Mouse (Mus musculus) CH12.LX (cell line): Measurements from ENCODE around the gene Myzap.

ENCODE experiments used
- CTCF ChIP-seq, 2 experiments: IDR thresholded peaks in 1 of 2; conservative IDR thresholded peaks in 1 of 2; 2 replicates each; pipeline ENCODE4 v1.5.1; 2011 to 2012; ENCODE audit warnings: low read depth in 2 of 2, low read length in 2 of 2, improper control_type of control experiment in 1 of 2, inconsistent platforms in 1 of 2, mild to moderate bottlenecking in 1 of 2, moderate library complexity in 1 of 2
- EP300 ChIP-seq: IDR thresholded peaks from 2 replicates; pipeline ENCODE4 v1.6.1; 2011; ENCODE audit warnings: low read length, improper control_type of control experiment
- GABPA ChIP-seq: IDR thresholded peaks from 2 replicates; pipeline ENCODE4 v1.6.1; 2012; ENCODE audit warnings: low read depth, low read length, improper control_type of control experiment, inconsistent platforms; ENCODE audit not compliant: insufficient replicate concordance
- MAFK ChIP-seq: IDR thresholded peaks from 2 replicates; pipeline ENCODE4 v1.6.1; 2011; ENCODE audit warnings: low read length, improper control_type of control experiment; ENCODE audit not compliant: insufficient replicate concordance
- MEF2A ChIP-seq: IDR thresholded peaks from 2 replicates; pipeline ENCODE4 v1.6.1; 2014; ENCODE audit warnings: low read depth, mild to moderate bottlenecking, inconsistent platforms, low read length, improper control_type of control experiment, borderline replicate concordance
- MYC ChIP-seq: IDR thresholded peaks from 2 replicates; pipeline ENCODE4 v1.6.1; 2011; ENCODE audit warnings: low read depth, mild to moderate bottlenecking, improper control_type of control experiment, low read length
- PAX5 ChIP-seq: IDR thresholded peaks from 2 replicates; pipeline ENCODE4 v1.6.1; 2012; ENCODE audit warnings: low read length, inconsistent platforms, mixed read lengths
- POLR2A ChIP-seq: IDR thresholded peaks from 2 replicates; pipeline ENCODE4 v1.6.1; 2011; ENCODE audit warnings: low read depth, mild to moderate bottlenecking, improper control_type of control experiment, low read length
- RAD21 ChIP-seq: IDR thresholded peaks from 2 replicates; pipeline ENCODE4 v1.6.1; 2011; ENCODE audit warnings: low read depth, mild to moderate bottlenecking, low read length, improper control_type of control experiment, moderate library complexity
- RCOR1 ChIP-seq: conservative IDR thresholded peaks from 2 replicates; pipeline ENCODE4 v1.6.1; 2012; ENCODE audit warnings: low read depth, mild to moderate bottlenecking, inconsistent platforms, low read length, improper control_type of control experiment

GRCm38 (mm10) chr9:71571150-71571633, 21.0 kb downstream of the Myzap start:
- TF ChIP-seq EP300: no peak
- no peak for TF ChIP-seq CTCF (conservative IDR thresholded peaks at IDR 0.05 in 1 of 2, IDR thresholded peaks at IDR 0.05 in 1 of 2; ENCODE audit: low read depth in 2 of 2, low read length in 2 of 2)
- TF ChIP-seq PAX5: no peak
- no peak for TF ChIP-seq MEF2A
- no peak for TF ChIP-seq POLR2A
- no peak for TF ChIP-seq GABPA
- TF ChIP-seq MAFK: no peak
- TF ChIP-seq RCOR1: no peak
- TF ChIP-seq RAD21: no peak
- no peak for TF ChIP-seq MYC
